Mouse (Mus musculus): ENCODE measurements at regions not wholly inside any gene's neighbourhood (a gene's known extent, or its start where the extent isn't known, plus 50 kb on each side); places are given as distances from the start of the nearest gene placed in this dataset.
A peak's percentile ranks its signal among the peaks of the same experiment; 100 is the strongest.

DNA sequence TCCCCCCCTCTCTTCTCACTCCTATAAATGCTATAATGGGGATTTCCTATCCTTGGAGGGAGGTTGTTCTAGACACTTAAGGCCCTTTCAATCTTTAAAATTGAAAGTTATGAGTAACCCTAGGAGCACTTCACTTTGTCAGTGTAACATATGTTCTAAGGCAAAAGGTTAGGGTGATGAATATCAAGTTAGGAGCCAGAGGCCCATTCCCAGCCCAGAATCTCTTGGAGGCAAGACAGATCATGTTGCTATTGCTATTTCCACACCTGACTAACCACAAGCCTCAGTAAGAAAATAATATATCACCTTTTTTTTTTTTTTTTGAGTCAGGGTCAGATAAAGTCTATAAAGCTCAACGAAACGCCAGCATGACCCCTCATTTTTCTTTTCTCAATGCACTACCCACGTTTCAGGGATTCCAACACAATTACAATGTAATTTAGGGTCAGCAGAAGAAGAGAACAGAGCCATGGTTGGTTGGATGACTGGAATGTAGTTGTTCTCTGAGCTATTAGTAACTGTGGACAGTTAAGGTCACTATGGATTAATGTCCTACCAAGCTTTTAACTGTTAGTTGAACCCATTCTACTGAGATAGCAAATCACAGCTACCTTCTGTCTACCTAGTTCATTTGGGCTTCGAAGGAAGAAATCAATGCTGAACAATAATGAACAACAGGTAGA lies 693.0 kb upstream of the Apob start:
- ATAC-seq, result no peak
- 71% methylated on average over 4 of the region's 4 CpGs for WGBS

DNA sequence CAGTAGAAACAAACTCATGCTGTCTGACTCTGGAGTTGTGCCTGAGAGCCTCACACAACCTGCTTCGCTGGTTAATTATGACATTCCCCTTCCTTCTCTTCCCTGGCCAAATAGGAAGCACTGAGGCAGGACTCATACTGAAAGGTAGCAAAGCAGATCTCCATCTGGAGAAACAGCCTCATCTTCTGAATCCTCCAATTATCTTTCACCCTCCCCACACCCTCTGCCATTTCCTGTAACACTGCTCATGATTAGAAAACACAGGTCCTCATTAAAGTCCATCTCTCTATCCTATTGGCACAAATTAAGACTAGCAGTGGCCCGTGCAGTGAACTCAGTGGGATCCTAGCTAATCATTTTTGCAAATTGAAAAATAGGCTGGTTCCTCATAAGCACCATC lies 685.9 kb upstream of the Apob start:
- Histone ChIP-seq H3K4me3 (replicated peaks; ENCODE audit: low read length) (no peak overlapping the region), H3K4me2 (ENCODE audit: low read length) (no peak overlapping the region), H3K27ac (ENCODE audit: low read length) (peak overlapping the region; percentile 58), H3K36me3 (ENCODE audit: control insufficient read depth, insufficient read depth) (no peaks in the 10 kb centered on the region), H3K9ac (replicated peaks; ENCODE audit: low read depth, low read length) (no peak overlapping the region), H3K9me3 (ENCODE audit: control insufficient read depth, low read length) (no peaks in the 10 kb centered on the region), H3K27me3 (replicated peaks; ENCODE audit: control insufficient read depth, insufficient read depth, low read length) (no peaks in the 10 kb centered on the region), H3K4me1 (replicated peaks; ENCODE audit: control insufficient read depth, insufficient read depth, low read length) (peaks cover 13% of the 10 kb centered on the region)
- peak; percentile 73 for ATAC-seq
- 32% methylated on average over 2 of the region's 2 CpGs for WGBS

More for the DNA sequence above, 693.0 kb upstream of the Apob start:
- no peaks in the 10 kb centered on the region for H3K27me3 ChIP-seq (replicated peaks; ENCODE audit: control insufficient read depth, insufficient read depth, low read length)
- H3K4me3 ChIP-seq (replicated peaks; ENCODE audit: low read length), result no peak overlapping the region
- no peaks in the 10 kb centered on the region for H3K36me3 ChIP-seq (ENCODE audit: control insufficient read depth, insufficient read depth)
- no peaks in the 10 kb centered on the region for H3K9me3 ChIP-seq (ENCODE audit: control insufficient read depth, low read length)
- H3K27ac ChIP-seq (ENCODE audit: low read length), result no peak overlapping the region
- 0 out of 2 replicates have a peak, but pooled peaks cover 4% of the 10 kb centered on the region for H3K4me1 ChIP-seq (replicated peaks; ENCODE audit: control insufficient read depth, insufficient read depth, low read length)
- H3K9ac ChIP-seq (replicated peaks; ENCODE audit: low read depth, low read length), result no peak overlapping the region
- no peak overlapping the region for H3K4me2 ChIP-seq (ENCODE audit: low read length)

DNA sequence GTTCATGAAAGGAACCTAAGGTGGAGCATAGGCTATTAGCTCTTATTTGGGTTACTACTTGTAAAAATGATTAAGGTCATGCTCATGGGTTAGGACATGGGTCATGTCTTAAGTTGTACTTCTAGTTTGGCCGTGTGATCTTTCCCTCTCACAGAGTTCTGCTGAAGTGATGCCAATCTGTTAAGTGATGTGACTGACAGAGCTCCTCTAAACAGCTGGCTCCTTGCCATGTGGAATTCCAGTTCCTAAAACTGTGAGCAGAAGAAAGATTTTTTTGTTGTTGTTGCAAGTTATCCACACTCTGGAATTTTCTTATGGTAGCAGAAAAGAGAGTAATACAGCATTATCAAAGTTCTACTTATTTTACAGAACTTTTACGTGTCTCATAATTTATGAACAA lies 680.4 kb upstream of the Apob start:
- peaks cover 1% of the 10 kb centered on the region for H3K4me1 ChIP-seq (replicated peaks; ENCODE audit: control insufficient read depth, insufficient read depth, low read length)
- no peaks in the 10 kb centered on the region for H3K27me3 ChIP-seq (replicated peaks; ENCODE audit: control insufficient read depth, insufficient read depth, low read length)
- no peak overlapping the region for H3K27ac ChIP-seq (ENCODE audit: low read length)
- no peaks in the 10 kb centered on the region for H3K9me3 ChIP-seq (ENCODE audit: control insufficient read depth, low read length)
- 30% methylated on average over 2 of the region's 2 CpGs for WGBS
- H3K9ac ChIP-seq (replicated peaks; ENCODE audit: low read depth, low read length), result no peak overlapping the region
- no peak overlapping the region for H3K4me2 ChIP-seq (ENCODE audit: low read length)
- ATAC-seq, result no peak
- H3K4me3 ChIP-seq (replicated peaks; ENCODE audit: low read length), result no peak overlapping the region
- no peaks in the 10 kb centered on the region for H3K36me3 ChIP-seq (ENCODE audit: control insufficient read depth, insufficient read depth)

DNA sequence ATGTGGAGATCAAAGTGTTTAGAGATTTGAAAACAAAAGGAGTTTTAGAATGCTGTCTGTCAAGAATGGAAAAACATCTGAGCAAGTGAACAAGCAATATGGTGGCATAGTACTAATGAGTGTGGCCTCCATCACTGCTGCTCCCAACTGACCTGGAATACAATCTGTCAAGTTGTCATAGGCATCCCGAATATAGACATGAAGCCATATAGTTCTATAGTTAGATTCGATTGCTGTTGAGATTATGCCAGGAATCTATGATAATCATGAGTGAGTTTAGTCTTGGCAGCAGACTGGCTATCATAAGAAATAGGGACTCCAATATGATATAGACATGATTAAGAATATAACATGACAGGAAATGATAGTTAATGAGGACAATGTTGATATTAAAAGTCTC lies 656.0 kb upstream of the Apob start:
- H3K36me3 ChIP-seq (ENCODE audit: control insufficient read depth, insufficient read depth), result no peaks in the 10 kb centered on the region
- no peak for ATAC-seq
- no peak overlapping the region for H3K4me2 ChIP-seq (ENCODE audit: low read length)
- H3K4me3 ChIP-seq (replicated peaks; ENCODE audit: low read length), result no peak overlapping the region
- no peak overlapping the region for H3K27ac ChIP-seq (ENCODE audit: low read length)
- H3K27me3 ChIP-seq (replicated peaks; ENCODE audit: control insufficient read depth, insufficient read depth, low read length), result no peaks in the 10 kb centered on the region
- H3K4me1 ChIP-seq (replicated peaks; ENCODE audit: control insufficient read depth, insufficient read depth, low read length), result no peaks in the 10 kb centered on the region
- H3K9me3 ChIP-seq (ENCODE audit: control insufficient read depth, low read length), result no peaks in the 10 kb centered on the region
- no peak overlapping the region for H3K9ac ChIP-seq (replicated peaks; ENCODE audit: low read depth, low read length)
- 62% methylated on average over 2 of the region's 2 CpGs for WGBS

DNA sequence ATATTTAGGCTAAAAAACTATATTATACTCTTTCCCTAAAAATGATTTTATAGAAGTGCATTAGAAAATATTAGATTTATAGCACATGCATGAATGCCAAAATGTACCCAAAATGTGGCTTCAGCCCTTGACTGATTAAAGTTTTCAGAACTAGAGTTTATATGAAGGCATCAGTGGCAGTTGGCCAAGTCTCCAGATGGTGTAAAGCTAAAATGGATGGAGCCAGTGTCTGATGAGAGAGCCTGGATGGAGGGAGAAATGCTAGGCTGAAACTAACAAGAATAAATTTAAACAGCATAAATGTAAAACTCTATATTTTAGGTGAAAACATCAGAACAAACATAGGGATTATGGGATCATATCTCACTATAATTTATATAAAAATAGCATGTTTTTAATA lies 648.8 kb upstream of the Apob start:
- H3K36me3 ChIP-seq (ENCODE audit: control insufficient read depth, insufficient read depth), result no peaks in the 10 kb centered on the region
- ATAC-seq, result 0 out of 2 replicates have a peak, but pooled peaks have one; percentile 49
- no peak overlapping the region for H3K4me2 ChIP-seq (ENCODE audit: low read length)

More for the DNA sequence above, 648.8 kb upstream of the Apob start:
- no peaks in the 10 kb centered on the region for H3K4me1 ChIP-seq (replicated peaks; ENCODE audit: control insufficient read depth, insufficient read depth, low read length)
- no peaks in the 10 kb centered on the region for H3K9me3 ChIP-seq (ENCODE audit: control insufficient read depth, low read length)
- H3K4me3 ChIP-seq (replicated peaks; ENCODE audit: low read length), result no peak overlapping the region
- H3K9ac ChIP-seq (replicated peaks; ENCODE audit: low read depth, low read length), result no peak overlapping the region
- H3K27me3 ChIP-seq (replicated peaks; ENCODE audit: control insufficient read depth, insufficient read depth, low read length), result no peaks in the 10 kb centered on the region
- no peak overlapping the region for H3K27ac ChIP-seq (ENCODE audit: low read length)
